Mouse (Mus musculus) small intestine, adult 2 months (tissue): Measurements from ENCODE around the gene Srcin1.

Experiments
- CTCF ChIP-seq: fragments of 200-500 bp; IDR thresholded peaks from 2 replicates; pipeline ENCODE4 v1.5.1; 2012; ENCODE audit warnings: low read depth, mild to moderate bottlenecking, control low read depth, inconsistent platforms, low read length, moderate library complexity, mixed read lengths; ENCODE audit not compliant: insufficient replicate concordance, insufficient read length; ENCODE audit errors: extremely low read depth
- POLR2A ChIP-seq: fragments of 200-500 bp; IDR thresholded peaks from 2 replicates; pipeline ENCODE4 v1.6.1; 2012; ENCODE audit warnings: low read depth, mild to moderate bottlenecking, control low read depth, inconsistent platforms, low read length, moderate library complexity

DNA sequence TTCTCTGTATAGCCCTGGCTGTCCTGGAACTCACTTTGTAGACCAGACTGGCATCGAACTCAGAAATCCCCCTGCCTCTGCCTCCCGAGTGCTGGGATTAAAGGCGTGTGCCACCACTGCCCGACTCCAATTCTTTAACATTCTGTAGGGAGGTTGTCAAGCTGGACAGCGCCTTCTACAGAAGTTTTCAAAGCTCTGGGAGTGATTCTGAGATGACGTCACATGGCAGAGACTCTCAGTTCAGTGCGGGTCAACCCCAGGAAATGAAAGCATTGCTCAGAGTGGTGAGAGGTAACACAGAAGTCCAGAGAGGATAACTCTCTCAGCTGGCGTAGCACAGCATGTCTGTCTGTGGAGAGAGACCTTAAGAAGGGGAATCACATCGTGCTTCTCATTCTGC is 47.2 kb upstream of the Srcin1 start:
- TF ChIP-seq CTCF: no peak
- no peak for TF ChIP-seq POLR2A
